Mouse (Mus musculus): ENCODE measurements around the gene Itga6. TPM values are rescaled to one million over a fixed set of nuclear protein-coding genes. Genes with fewer than 3 reads are reported as not detected.

Gene Itga6
- polyA plus RNA-seq, 1 experiment from 2014 or later = 47.1 TPM

DNA sequence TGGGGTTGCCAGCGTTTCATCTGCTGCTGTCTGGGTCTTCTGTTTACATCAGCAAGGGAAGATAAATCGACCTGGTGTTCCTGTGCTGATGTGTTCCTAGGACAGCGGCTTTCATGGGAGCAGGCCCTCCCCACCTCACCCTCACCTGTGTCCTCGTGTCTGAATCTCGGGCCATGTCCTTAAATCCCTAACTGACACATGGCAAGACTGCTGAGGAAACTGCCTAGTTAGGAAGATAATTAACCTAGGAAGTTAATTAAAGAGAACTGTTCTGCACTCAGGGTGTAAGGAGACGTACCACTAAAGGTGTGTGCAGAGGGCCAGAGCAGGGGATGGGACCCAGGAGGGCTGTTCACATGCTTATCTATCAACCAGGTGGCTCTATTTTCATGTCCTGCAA lies 48.7 kb downstream of the Itga6 start:
- no peak for ATAC-seq (ENCODE audit: low FRiP score)
- 72% methylated on average over 6 of the region's 6 CpGs for WGBS
- Histone ChIP-seq H3K36me3 (replicated peaks) (peaks cover 7% of the 10 kb centered on the region; the same call in 1 of the 2 replicates), H3K27ac (no peak overlapping the region), H3K27me3 (no peaks in the 10 kb centered on the region; the same call in 1 of the 2 replicates), H3K4me1 (peaks cover 3% of the 10 kb centered on the region; the same call in 1 of the 2 replicates), H3K9me3 (no peaks in the 10 kb centered on the region), H3K4me2 (no peak overlapping the region), H3K4me3 (replicated peaks) (no peak overlapping the region), H3K9ac (no peak overlapping the region)

GRCm38 (mm10) chr2:71796787-71797186 lies 51.4 kb downstream of the Itga6 start:
- Histone ChIP-seq H3K27ac (no peak overlapping the region), H3K4me3 (replicated peaks) (no peak overlapping the region), H3K9me3 (no peaks in the 10 kb centered on the region), H3K9ac (no peak overlapping the region), H3K27me3 (no peaks in the 10 kb centered on the region; the same call in 1 of the 2 replicates), H3K36me3 (replicated peaks) (peaks cover 7% of the 10 kb centered on the region; the same call in 1 of the 2 replicates), H3K4me2 (no peak overlapping the region), H3K4me1 (peaks cover 6% of the 10 kb centered on the region; the same call in 1 of the 2 replicates)
- no peak for ATAC-seq (ENCODE audit: low FRiP score)
- 80% methylated on average over 6 of the region's 6 CpGs for WGBS

- no peaks in the 10 kb centered on the region; the same call in 1 of the 2 replicates for H3K27me3 ChIP-seq
- no peaks in the 10 kb centered on the region for H3K36me3 ChIP-seq (replicated peaks)
- no peak overlapping the region for H3K9ac ChIP-seq
- no peak overlapping the region for H3K4me3 ChIP-seq (replicated peaks)
- no peaks in the 10 kb centered on the region for H3K9me3 ChIP-seq
- peaks cover 6% of the 10 kb centered on the region; the same call in 1 of the 2 replicates for H3K4me1 ChIP-seq
- H3K27ac ChIP-seq = no peak overlapping the region
- ATAC-seq (ENCODE audit: low FRiP score) = no peak
- WGBS = 81% methylated on average over 6 of the region's 6 CpGs
- no peak overlapping the region for H3K4me2 ChIP-seq
Measured at GRCm38 (mm10) chr2:71800798-71801197, 55.4 kb downstream of the Itga6 start.

- peaks cover 6% of the 10 kb centered on the region; the same call in 1 of the 2 replicates for H3K4me1 ChIP-seq
- no peak for ATAC-seq (ENCODE audit: low FRiP score)
- H3K4me2 ChIP-seq = no peak overlapping the region
- no peak overlapping the region for H3K4me3 ChIP-seq (replicated peaks)
- WGBS = 79% methylated on average over 7 of the region's 7 CpGs
- H3K9ac ChIP-seq = no peak overlapping the region
- H3K27ac ChIP-seq = no peak overlapping the region
- H3K9me3 ChIP-seq = no peaks in the 10 kb centered on the region
- no peaks in the 10 kb centered on the region for H3K36me3 ChIP-seq (replicated peaks)
- H3K27me3 ChIP-seq = no peaks in the 10 kb centered on the region; the same call in 1 of the 2 replicates
Measured at GRCm38 (mm10) chr2:71801691-71802090, 56.3 kb downstream of the Itga6 start.

- no peaks in the 10 kb centered on the region for H3K27me3 ChIP-seq
- WGBS = 87% methylated on average over 4 of the region's 4 CpGs
- H3K4me2 ChIP-seq = no peak overlapping the region
- no peaks in the 10 kb centered on the region for H3K36me3 ChIP-seq (replicated peaks)
- no peak for ATAC-seq (ENCODE audit: low FRiP score)
- no peak overlapping the region for H3K4me3 ChIP-seq (replicated peaks)
- no peak overlapping the region for H3K9ac ChIP-seq
- H3K4me1 ChIP-seq = peaks cover 6% of the 10 kb centered on the region; the same call in 1 of the 2 replicates
- H3K9me3 ChIP-seq = no peaks in the 10 kb centered on the region
- H3K27ac ChIP-seq = no peak overlapping the region
Measured at GRCm38 (mm10) chr2:71802131-71802530, 56.7 kb downstream of the Itga6 start.

- no peak for ATAC-seq (ENCODE audit: low FRiP score)
- H3K9me3 ChIP-seq = no peaks in the 10 kb centered on the region
- H3K4me3 ChIP-seq (replicated peaks) = no peak overlapping the region
- H3K36me3 ChIP-seq (replicated peaks) = no peaks in the 10 kb centered on the region
- no peak overlapping the region for H3K27ac ChIP-seq
- 93% methylated on average over 7 of the region's 7 CpGs for WGBS
- no peak overlapping the region for H3K9ac ChIP-seq
- H3K27me3 ChIP-seq = no peaks in the 10 kb centered on the region
- peaks cover 6% of the 10 kb centered on the region; the same call in 1 of the 2 replicates for H3K4me1 ChIP-seq
- no peak overlapping the region for H3K4me2 ChIP-seq
Measured at GRCm38 (mm10) chr2:71805120-71805519, 59.7 kb downstream of the Itga6 start.

DNA sequence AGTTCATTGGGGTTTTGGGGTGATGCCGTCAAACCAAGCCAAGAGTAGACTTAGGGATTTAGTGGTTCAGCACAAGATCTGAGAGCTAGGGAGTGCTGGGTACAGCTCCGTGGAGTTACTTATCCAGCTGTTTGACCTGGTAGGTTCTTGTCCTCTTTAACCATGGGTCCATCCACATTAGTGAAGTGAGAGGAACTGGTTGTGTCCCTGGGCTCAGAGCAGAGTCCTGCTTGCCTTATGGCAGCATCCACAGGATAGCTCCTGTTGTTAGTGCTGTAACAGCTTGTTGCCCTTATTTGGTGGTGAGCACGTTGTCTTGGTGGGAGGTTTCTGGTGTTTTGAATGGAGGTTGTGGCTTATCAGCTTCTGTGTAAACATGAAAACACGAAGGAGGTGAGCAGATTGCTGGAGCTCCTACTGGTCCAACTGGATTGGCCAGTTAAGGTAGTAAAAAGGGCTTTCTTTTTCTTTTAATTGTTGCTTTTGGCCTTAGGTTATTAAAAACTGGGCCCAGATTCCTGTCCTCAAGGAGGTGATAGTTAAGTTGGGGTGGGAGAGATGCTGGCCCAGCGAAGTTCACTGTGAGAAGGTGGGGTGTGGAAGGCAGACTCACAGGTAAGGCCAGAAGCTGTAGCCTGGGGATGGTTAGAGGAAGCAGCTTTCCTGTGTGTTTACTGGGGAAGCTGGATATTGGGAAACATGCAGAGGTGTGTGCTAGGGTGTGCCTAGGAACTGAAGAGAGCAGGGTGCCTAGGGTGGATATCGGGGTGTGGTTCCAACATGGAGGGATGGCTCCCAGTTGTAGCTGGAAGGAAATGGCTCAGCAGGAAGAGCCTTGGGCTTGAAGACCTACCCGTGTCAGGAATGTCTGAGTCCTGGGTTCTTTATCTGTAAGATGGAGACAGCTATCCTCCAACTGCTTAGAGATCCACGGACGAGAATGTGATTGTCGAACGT lies 60.5 kb downstream of the Itga6 start:
- H3K27ac ChIP-seq = no peak overlapping the region
- no peaks in the 10 kb centered on the region for H3K9me3 ChIP-seq
- no peak overlapping the region for H3K9ac ChIP-seq
- H3K4me2 ChIP-seq = no peak overlapping the region
- H3K27me3 ChIP-seq = no peaks in the 10 kb centered on the region
- 82% methylated on average over 11 of the region's 11 CpGs for WGBS
- ATAC-seq (ENCODE audit: low FRiP score) = no peak
- H3K4me1 ChIP-seq = peaks cover 2% of the 10 kb centered on the region; the same call in 1 of the 2 replicates
- no peak overlapping the region for H3K4me3 ChIP-seq (replicated peaks)
- no peaks in the 10 kb centered on the region for H3K36me3 ChIP-seq (replicated peaks)

- ATAC-seq (ENCODE audit: low FRiP score) = no peak
- Histone ChIP-seq H3K4me1 (peaks cover 20% of the 10 kb centered on the region), H3K9ac (no peak overlapping the region), H3K27ac (no peak overlapping the region), H3K36me3 (replicated peaks) (no peaks in the 10 kb centered on the region), H3K4me2 (no peak overlapping the region), H3K4me3 (replicated peaks) (no peak overlapping the region), H3K9me3 (no peaks in the 10 kb centered on the region), H3K27me3 (peaks cover 3% of the 10 kb centered on the region; the same call in 1 of the 2 replicates)
- 90% methylated on average over 10 of the region's 10 CpGs for WGBS
Measured at GRCm38 (mm10) chr2:71809289-71809860, 64.0 kb downstream of the Itga6 start.

- WGBS = 95% methylated on average over 11 of the region's 11 CpGs
- Histone ChIP-seq H3K9ac (no peak overlapping the region), H3K9me3 (no peaks in the 10 kb centered on the region), H3K36me3 (replicated peaks) (no peaks in the 10 kb centered on the region), H3K27ac (no peak overlapping the region), H3K4me2 (no peak overlapping the region), H3K27me3 (peaks cover 3% of the 10 kb centered on the region; the same call in 1 of the 2 replicates), H3K4me3 (replicated peaks) (no peak overlapping the region), H3K4me1 (peaks cover 27% of the 10 kb centered on the region)
- ATAC-seq (ENCODE audit: low FRiP score) = no peak
Measured at GRCm38 (mm10) chr2:71810010-71810409, 64.6 kb downstream of the Itga6 start.

DNA sequence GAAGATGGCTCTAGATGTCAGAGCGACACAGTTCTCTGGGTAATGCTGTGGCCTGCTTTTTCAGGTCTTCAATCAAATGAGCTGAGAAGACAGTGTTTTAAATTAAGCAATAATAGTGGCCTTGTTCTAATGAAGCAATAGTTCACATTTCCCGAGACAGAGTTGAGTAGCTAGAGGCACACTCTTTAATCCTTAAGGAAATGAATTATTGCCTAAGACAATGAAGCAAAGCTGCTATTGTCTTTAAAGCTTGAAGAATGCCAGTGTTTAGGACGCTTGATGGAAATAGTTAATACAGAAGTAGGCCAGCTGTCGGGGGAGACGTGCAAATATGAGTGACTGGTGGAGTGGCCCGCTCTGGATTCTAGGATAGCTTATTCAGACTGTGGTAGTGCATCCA lies 65.5 kb downstream of the Itga6 start:
- Histone ChIP-seq H3K27ac (no peak overlapping the region), H3K9ac (no peak overlapping the region), H3K4me2 (no peak overlapping the region), H3K36me3 (replicated peaks) (no peaks in the 10 kb centered on the region), H3K4me1 (peaks cover 34% of the 10 kb centered on the region), H3K9me3 (no peaks in the 10 kb centered on the region), H3K27me3 (peaks cover 3% of the 10 kb centered on the region; the same call in 1 of the 2 replicates), H3K4me3 (replicated peaks) (no peak overlapping the region)
- no peak for ATAC-seq (ENCODE audit: low FRiP score)
- WGBS = 40% methylated on average over 6 of the region's 6 CpGs

DNA sequence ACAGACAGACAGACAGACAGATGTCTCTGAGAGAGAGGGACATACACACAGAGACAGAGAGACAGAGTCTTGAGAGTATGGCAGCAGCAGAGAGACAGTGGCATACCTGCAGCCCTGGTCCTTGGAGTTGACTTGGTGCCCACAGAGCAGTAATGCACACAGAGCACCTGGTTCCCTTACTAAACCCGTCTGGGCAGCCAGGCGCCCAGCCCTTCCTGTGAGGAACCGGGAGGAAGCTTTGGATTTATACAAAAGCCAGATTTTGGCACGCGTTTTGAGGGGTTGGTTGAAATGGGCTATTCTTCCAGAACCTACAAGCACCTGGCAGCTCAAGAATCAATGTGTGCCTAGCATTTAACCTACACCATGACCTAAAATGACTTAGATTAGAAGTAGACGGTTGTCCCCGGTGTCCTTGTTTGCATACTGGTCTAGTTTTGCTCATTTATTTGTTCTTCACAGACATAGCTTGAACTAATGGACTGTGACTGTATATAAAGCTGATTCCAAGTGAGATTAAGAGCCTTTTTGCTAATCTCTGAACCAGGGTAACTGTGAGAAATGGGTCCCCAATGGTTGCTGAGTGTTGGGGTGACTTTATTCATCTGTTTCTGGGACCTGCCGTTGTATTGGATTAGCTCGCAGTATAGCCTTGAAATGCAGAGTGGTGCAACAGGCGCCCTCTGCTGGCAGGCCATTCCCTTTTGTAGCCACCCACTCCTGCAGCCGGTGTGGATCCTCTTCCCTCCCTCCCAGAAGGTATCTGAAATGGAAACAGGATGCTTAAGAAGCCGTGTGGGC lies 67.0 kb downstream of the Itga6 start:
- Histone ChIP-seq H3K27me3 (peaks cover 3% of the 10 kb centered on the region; the same call in 1 of the 2 replicates), H3K36me3 (replicated peaks) (no peaks in the 10 kb centered on the region), H3K9me3 (no peaks in the 10 kb centered on the region), H3K4me3 (replicated peaks) (no peak overlapping the region), H3K4me2 (no peak overlapping the region), H3K27ac (0 out of 2 replicates have a peak overlapping the region, but pooled peaks have one; percentile 26), H3K9ac (no peak overlapping the region), H3K4me1 (peaks cover 40% of the 10 kb centered on the region)
- ATAC-seq (ENCODE audit: low FRiP score) = peak; percentile 86
- 42% methylated on average over 12 of the region's 12 CpGs for WGBS

DNA sequence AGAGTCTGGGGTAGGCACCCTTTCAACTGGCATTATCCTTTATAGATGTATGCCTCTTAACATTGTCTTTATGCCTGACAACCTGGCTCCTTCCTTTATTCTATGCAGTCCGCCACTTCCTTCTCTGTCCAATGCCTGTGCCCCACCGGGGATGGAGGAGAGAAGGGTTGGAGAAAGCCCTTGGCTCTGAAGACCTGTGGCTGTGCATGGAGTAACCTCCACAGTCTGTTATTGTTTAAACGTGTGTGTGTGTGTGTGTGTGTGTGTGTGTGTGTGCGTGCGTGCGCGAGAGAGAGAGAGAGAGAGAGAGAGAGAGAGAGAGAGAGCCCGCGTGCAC lies 67.6 kb downstream of the Itga6 start:
- peaks cover 40% of the 10 kb centered on the region for H3K4me1 ChIP-seq
- H3K4me2 ChIP-seq = no peak overlapping the region
- no peak overlapping the region for H3K9ac ChIP-seq
- peaks cover 3% of the 10 kb centered on the region; the same call in 1 of the 2 replicates for H3K27me3 ChIP-seq
- H3K27ac ChIP-seq = no peak overlapping the region
- H3K9me3 ChIP-seq = no peaks in the 10 kb centered on the region
- ATAC-seq (ENCODE audit: low FRiP score) = peak; percentile 53
- WGBS = 77% methylated on average over 7 of the region's 9 CpGs
- H3K4me3 ChIP-seq (replicated peaks) = no peak overlapping the region
- no peaks in the 10 kb centered on the region for H3K36me3 ChIP-seq (replicated peaks)
